Mouse (Mus musculus): ENCODE measurements around the gene Tmem114.

Tmem114 gene

GRCm38 (mm10) chr16:8412213-8412612 lies 12.7 kb downstream of the Tmem114 start:
- in situ Hi-C loops (cut with MboI, MseI): loop anchor here in 1 of 2 experiments (10.0 kb wide), 1 partner anchor 1913 kb away; no protein-coding TSS in a partner anchor

GRCm38 (mm10) chr16:8409197-8409596 lies 15.7 kb downstream of the Tmem114 start:
- in situ Hi-C loops (cut with MboI, MseI): loop anchor here (5.0 to 10.0 kb wide), 3 partner anchors 83 to 456 kb away; partner anchors contain the start of gene Gm5767 (in 1 of the 2)

DNA sequence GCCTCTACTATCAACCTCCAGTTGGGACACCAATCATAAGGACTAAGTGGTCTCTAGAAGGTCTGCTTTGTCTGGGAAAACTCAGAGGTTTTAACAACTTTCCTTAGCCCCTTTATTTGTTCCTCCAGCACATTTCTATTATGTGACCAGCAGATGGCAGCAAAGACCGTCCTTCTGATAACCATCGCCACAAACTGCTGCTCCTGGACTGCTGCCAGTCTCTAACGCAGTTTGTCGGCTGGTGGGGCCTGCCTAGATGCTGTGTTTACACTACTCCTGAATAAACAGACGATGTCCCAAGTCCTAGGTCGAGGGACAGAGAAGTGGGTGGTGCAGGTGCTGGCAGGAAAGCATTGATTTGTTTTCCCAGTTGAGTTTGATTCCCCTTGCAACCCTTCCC lies 18.2 kb downstream of the Tmem114 start:
- in situ Hi-C loops (cut with MboI, MseI): loop anchor here (5.0 to 10.0 kb wide), 3 partner anchors 86 to 458 kb away; partner anchors contain the start of gene Gm5767 (in 1 of the 2)

DNA sequence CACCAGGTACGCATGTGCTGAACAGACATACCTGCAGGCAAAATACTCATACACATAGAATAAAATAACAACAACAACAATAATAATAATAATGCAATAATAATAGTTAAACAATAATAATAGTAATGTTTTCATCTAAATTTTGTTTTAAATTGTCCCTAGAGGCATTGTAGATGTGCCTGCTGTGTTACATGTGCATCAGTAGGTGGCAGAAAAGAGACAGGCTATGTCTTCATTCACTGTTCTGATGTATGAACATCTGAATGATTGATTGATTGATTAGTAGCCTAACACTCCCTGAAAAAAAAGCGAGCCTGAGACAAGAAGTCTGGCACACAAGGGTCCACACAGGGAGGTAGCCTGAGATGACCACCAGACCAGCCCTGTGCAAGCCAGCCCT lies 22.3 kb downstream of the Tmem114 start:
- in situ Hi-C loops (cut with MboI, MseI): loop anchor here (5.0 to 10.0 kb wide), 3 partner anchors 275 to 470 kb away; no protein-coding TSS in a partner anchor

GRCm38 (mm10) chr16:8401171-8401955 lies 23.6 kb downstream of the Tmem114 start:
- in situ Hi-C loops (cut with MboI, MseI): loop anchor here (5.0 to 10.0 kb wide), 3 partner anchors 276 to 471 kb away; no protein-coding TSS in a partner anchor

DNA sequence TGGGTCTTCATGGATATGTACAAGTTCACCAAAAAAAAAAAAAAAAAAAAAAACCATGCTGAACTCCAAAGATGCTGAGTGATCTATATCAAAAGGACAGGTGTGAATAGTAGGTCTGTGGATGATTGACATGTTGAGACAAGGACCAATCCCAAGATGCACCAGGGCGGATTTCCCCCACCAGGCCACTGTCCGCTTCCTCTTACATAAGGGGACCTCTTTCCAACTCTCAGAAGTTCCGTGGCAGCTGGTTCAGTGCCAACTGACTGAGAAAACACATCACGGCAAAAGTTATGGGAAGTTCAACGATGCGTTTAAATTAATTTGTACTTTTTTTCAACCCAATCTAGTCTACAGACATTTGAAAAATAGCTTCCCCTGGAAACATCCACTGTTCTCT lies 25.1 kb downstream of the Tmem114 start:
- in situ Hi-C loops (cut with MboI, MseI): loop anchor here (5.0 to 10.0 kb wide), 3 partner anchors 277 to 472 kb away; no protein-coding TSS in a partner anchor

DNA sequence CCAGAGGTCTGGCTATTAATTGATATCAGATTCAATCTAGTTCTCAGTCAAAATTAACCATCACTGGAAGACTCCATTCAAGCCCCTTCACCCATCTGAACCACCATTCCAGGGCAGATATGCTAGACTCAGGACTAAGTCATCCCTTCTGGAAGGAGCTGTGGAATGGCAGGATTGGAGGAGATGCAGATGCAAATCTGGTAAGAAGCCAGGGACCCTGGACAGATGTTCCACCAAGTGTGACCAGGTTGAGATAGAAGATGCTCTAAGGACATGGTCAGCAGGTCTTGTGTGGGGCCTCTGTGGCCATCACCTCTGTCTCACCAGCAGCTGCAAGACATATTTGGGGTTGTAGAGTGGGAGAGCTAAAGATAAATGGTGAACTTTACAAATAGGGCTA lies 30.0 kb downstream of the Tmem114 start:
- in situ Hi-C loops (cut with MboI, MseI): no loop called here

DNA sequence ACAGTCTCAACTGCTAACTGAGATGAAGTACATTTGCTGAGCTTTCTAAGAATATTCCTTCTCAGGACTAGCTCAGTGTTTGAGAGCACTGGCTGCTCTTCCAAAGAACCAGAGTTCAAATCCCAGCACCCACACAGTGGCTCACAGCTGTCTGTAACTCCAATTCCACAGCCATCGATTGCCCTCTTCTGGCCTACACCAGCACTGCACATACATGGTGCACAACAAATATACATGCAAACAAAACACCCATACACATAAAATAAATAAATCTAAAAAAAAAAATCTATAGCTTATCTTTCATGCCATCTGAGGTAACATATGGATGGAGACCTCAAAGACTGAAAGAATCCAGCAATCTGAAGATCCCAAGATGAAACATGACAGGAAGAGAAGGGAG lies 36.4 kb downstream of the Tmem114 start:
- in situ Hi-C loops (cut with MboI, MseI): no loop called here

DNA sequence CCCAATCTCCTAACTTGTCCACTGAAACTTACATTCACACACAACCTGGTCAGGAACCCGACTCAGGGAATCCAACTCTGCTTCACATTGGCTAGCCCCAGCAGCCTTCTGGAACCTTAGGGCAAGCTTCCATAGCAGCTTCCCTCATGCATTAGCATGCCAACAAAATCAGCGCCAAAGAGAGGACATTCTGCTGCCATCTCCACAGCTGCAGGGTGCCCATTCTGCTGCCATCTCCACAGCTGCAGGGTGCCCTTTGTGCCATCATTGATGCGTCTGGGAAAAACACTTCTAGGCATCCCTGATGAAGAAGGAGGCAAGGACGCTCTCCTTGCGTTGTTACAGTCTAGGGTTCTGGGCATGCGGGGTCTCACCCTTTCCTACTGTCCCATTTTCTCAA lies 38.5 kb downstream of the Tmem114 start:
- in situ Hi-C loops (cut with MboI, MseI): no loop called here

GRCm38 (mm10) chr16:8385679-8386078 lies 39.3 kb downstream of the Tmem114 start:
- in situ Hi-C loops (cut with MboI, MseI): no loop called here

DNA sequence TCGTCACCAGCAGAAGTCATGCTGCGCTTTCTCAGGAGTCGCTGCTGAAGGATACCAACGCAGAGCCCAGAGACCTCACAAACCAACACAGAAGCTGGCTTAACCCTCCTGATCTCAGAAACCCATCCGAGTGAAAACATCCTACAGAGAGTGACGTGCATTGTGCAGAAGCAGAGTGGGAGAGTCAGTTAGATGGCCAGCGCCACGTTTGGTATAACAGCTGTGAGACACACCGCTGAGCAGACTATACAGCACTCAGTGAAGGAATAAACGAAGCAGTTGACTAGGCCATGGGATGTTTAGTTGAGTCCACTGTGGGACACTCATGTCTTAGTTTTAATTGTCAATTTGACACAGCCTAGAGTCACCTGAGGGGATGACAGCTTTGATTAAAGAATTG lies 40.2 kb downstream of the Tmem114 start:
- in situ Hi-C loops (cut with MboI, MseI): no loop called here

GRCm38 (mm10) chr16:8383396-8383795 lies 41.5 kb downstream of the Tmem114 start:
- in situ Hi-C loops (cut with MboI, MseI): no loop called here

DNA sequence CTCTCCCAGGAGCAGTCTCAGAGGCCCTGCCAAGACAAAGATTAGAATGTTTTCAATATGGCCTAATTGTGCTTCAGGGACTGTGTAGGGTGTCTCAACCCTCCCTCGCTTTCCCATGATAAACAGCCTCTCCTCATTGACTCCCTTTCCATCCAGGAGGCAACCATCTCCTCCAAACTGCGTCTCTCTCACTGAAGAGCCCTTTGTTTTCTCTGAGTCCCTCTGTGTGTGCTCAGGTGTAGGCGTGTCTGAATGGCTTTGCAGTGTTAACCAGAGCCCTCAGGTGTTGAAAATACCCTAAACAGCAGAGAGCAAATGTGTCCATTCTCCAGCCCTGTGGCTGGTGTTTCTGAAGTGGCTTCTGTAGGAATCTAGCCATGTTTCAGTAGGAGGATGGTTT lies 61.9 kb downstream of the Tmem114 start:
- in situ Hi-C loops (cut with MboI, MseI): no loop called here
